Mouse (Mus musculus): ENCODE results near the gene Kmt2c.

DNA sequence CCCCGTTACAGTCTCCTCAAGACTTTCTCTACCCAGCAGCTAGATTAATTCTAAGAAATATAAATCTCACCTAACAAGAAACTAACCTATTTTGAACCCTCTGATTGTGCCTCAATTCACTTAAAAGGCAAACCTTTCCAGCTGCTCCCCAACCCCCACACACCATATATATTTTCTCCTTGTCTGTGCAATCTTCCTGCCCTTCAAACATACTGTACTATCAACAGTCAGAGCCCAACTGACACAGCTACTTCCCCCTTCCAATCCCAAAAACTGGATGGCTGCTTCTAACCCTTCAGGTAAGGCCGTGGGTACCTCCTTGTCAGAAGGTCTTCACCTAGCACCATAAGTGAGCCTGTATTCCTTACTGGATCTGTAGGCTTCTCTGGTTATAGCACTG lies 130.2 kb downstream of the Kmt2c start:
- TF ChIP-seq CTCF (conservative IDR thresholded peaks at IDR 0.05 in 1 of 2, IDR thresholded peaks at IDR 0.05 in 1 of 2; ENCODE audit: low read depth in 2 of 2, low read length in 2 of 2) = no peak
- no peak for TF ChIP-seq SIN3A (IDR thresholded peaks at IDR 0.05; ENCODE audit: low read length)
- no peak for TF ChIP-seq MYC (IDR thresholded peaks at IDR 0.05; ENCODE audit: low read depth, low read length)
- TF ChIP-seq UBTF (IDR thresholded peaks at IDR 0.05; ENCODE audit: low read depth, low read length) = no peak
- TF ChIP-seq HCFC1 (IDR thresholded peaks at IDR 0.05; ENCODE audit: low read depth, low read length) = no peak
- no peak for TF ChIP-seq CHD1 (IDR thresholded peaks at IDR 0.05; ENCODE audit: low read depth, low read length)
- no peak for TF ChIP-seq KAT2A (IDR thresholded peaks at IDR 0.05; ENCODE audit: insufficient replicate concordance, low read length)
- TF ChIP-seq POLR2AphosphoS2 (IDR thresholded peaks at IDR 0.05; ENCODE audit: low read depth, low read length) = no peak
